Mouse (Mus musculus): ENCODE results near the gene Rtn3. TPM values are rescaled to one million over a fixed set of nuclear protein-coding genes. Genes with fewer than 3 reads are reported as not detected.

The Rtn3 gene
- polyA plus RNA-seq, 1 experiment from 2014 or later: 138 TPM

DNA sequence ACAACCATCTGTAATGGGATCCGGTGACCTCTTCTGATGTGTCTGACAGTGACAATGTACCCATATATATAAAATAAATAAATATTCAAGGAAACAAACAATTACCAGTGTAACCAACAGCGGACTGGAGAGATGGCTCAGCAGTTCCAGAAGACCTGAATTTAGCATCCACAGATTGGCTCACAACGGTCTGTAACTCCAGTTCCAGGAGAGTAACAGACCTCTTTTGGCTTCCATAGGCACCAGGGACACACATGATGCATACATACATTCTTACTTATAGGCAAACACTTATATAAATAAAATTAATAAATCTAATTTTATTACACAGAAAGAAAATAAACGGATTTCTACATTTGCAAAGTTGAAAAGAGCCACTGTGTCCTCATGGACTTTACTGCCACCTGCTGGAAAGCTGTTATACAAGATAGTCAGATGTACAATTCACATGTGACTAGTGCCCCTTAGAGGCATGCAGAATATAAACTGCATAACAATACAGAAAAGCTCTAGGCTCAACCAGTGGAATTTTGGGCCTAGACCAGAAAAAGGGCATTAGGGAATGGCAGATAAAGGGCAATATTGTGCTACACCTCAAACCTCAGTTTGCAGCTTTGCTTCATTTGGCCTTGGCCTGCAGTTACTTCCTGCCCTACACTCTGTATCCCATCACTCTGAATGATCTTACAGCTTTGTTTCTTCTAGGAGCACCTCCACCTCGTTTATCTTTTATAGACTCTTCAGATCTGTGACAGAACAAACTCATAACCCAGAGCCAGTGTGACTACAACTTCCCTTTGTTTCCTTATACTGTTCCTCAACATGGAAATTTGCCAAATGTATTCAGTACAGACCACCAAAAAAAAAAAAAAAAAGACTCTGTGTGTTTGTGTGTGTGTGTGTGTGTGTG lies 46.8 kb downstream of the Rtn3 start:
- ATAC-seq (ENCODE audit: borderline replicate concordance, extremely low read depth, low FRiP score, low TSS enrichment): peak; percentile 79; the same call in 1 of the 2 replicates
- peaks cover 30% of the 10 kb centered on the region for H3K36me3 ChIP-seq
- H3K9me3 ChIP-seq: no peaks in the 10 kb centered on the region
- H3K4me1 ChIP-seq: peaks cover 8% of the 10 kb centered on the region; the same call in 1 of the 2 replicates
- no peak overlapping the region for H3K9ac ChIP-seq
- H3K4me3 ChIP-seq: no peak overlapping the region
- no peaks in the 10 kb centered on the region for H3K27me3 ChIP-seq
- WGBS: 61% methylated on average over 5 of the region's 5 CpGs
- peak overlapping the region; percentile 16; the same call in 1 of the 2 replicates for H3K27ac ChIP-seq
- no peak overlapping the region for H3K4me2 ChIP-seq

DNA sequence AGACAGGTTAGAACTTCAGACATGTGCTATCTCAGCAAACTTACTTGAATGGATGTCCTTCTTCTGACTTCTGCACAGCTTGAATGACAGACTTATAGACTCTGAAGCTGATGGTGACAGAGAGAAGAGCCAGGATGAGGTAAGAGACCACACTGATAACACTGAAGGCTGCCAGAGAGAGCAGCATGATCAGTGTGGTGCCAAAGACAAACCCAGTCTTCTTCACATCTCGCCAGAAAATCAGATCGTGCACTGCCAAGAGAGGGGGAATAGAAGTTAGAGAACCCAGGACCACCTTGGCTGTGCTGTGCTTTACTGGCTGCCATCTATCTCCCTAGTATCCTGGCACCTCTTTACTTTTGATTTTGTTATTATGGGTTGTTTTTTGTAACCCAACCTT lies 48.2 kb downstream of the Rtn3 start:
- 78% methylated on average over 2 of the region's 2 CpGs for WGBS
- peaks cover 42% of the 10 kb centered on the region for H3K36me3 ChIP-seq
- no peak overlapping the region for H3K4me2 ChIP-seq
- no peak overlapping the region for H3K4me3 ChIP-seq
- no peaks in the 10 kb centered on the region for H3K9me3 ChIP-seq
- ATAC-seq (ENCODE audit: borderline replicate concordance, extremely low read depth, low FRiP score, low TSS enrichment): no peak
- peaks cover 6% of the 10 kb centered on the region; the same call in 1 of the 2 replicates for H3K4me1 ChIP-seq
- H3K9ac ChIP-seq: no peak overlapping the region
- H3K27ac ChIP-seq: no peak overlapping the region
- H3K27me3 ChIP-seq: no peaks in the 10 kb centered on the region

DNA sequence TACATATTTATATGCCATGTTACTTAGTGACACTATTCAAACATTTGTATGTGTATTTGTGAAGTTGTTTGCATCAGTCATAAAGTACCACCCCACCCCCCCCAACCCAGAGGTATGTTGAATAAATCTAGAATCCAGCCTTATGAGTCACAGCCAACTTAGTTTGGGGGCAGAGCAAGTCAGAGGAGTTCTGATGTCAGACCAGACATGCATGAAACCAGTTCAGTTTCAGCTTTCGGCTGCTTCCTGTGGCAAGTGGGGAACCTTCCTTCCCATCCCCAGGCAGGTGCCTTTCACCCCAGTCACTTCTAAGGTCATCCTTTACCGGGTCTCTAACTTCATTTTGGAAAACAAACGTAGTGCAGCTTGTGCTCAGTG lies 57.7 kb downstream of the Rtn3 start:
- H3K27me3 ChIP-seq: no peaks in the 10 kb centered on the region
- no peak overlapping the region for H3K27ac ChIP-seq
- WGBS: 33% methylated on average over 3 of the region's 3 CpGs

DNA sequence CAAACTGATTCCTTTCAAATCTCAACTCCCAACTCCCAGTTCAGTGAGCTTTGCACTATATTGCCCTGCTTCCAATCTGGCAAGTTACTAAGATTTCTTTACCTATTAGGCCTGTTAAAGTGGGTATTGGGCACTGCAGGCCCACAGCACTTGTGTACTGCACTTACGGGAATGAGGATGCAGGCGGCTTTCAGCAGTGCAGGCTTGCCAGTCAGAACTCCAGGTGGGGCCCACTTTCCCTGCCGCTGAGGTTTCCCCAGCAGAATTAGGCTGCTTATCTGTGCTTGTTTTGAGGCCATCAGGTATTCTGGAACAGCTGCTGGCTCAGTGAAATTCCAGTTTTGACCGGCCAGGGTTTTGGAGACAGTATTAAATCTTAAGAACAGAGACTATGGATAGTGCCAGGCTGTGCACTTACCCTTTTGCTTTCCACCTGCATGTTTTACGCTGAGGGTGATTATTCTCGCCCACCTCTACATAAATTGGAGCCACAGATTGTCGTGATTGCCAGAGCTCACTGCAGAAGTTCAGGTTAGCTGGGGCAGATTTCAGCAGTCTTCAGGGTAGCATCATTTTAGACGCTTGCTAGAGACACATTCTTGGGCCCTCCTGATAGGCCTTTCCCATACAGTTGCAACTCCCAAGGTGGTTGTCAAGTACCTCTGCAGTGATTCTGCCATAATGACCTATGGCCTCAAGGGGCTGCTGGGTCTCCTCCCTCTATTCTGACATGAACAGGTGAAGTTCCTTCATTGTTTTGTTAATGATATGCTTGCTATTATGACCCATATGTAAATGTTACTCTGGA lies 58.3 kb downstream of the Rtn3 start:
- Histone ChIP-seq H3K27me3 (no peaks in the 10 kb centered on the region), H3K9ac (no peak overlapping the region), H3K36me3 (peaks cover 60% of the 10 kb centered on the region), H3K4me2 (no peak overlapping the region), H3K4me3 (no peak overlapping the region), H3K27ac (no peak overlapping the region), H3K4me1 (peaks cover 49% of the 10 kb centered on the region), H3K9me3 (no peaks in the 10 kb centered on the region)
- 71% methylated on average over 8 of the region's 8 CpGs for WGBS
- ATAC-seq (ENCODE audit: borderline replicate concordance, extremely low read depth, low FRiP score, low TSS enrichment): no peak

More for the DNA sequence above, 57.7 kb downstream of the Rtn3 start:
- H3K4me2 ChIP-seq: no peak overlapping the region
- H3K4me3 ChIP-seq: no peak overlapping the region
- H3K9me3 ChIP-seq: no peaks in the 10 kb centered on the region
- ATAC-seq (ENCODE audit: borderline replicate concordance, extremely low read depth, low FRiP score, low TSS enrichment): no peak
- H3K4me1 ChIP-seq: peaks cover 43% of the 10 kb centered on the region
- H3K36me3 ChIP-seq: peaks cover 57% of the 10 kb centered on the region
- no peak overlapping the region for H3K9ac ChIP-seq

DNA sequence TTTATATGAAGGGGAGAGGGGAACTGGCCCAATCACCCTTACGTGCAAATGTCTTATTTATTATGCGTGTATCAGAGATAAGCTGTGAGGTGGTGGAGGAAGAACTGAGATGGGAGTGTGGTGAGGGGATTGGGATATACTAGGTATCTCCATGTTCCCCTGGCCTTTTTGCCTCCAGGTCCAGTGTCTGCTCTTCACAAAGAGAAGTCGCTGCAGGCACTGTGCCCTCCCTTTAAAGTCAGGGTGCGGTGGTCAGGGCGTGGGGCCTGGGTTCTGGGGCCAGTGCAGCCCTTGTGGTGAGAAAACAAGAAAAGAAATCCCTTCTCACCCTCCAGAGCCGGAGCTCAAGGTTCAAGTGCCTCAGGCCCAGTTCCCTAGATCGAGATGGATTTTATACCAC lies 59.0 kb downstream of the Rtn3 start:
- H3K4me2 ChIP-seq: no peak overlapping the region; the same call in 1 of the 2 replicates
- no peaks in the 10 kb centered on the region for H3K9me3 ChIP-seq
- no peaks in the 10 kb centered on the region for H3K27me3 ChIP-seq
- no peak overlapping the region for H3K4me3 ChIP-seq
- H3K36me3 ChIP-seq: peaks cover 55% of the 10 kb centered on the region
- H3K9ac ChIP-seq: no peak overlapping the region
- no peak overlapping the region for H3K27ac ChIP-seq
- H3K4me1 ChIP-seq: peaks cover 55% of the 10 kb centered on the region
- ATAC-seq (ENCODE audit: borderline replicate concordance, extremely low read depth, low FRiP score, low TSS enrichment): no peak
- 68% methylated on average over 7 of the region's 7 CpGs for WGBS

DNA sequence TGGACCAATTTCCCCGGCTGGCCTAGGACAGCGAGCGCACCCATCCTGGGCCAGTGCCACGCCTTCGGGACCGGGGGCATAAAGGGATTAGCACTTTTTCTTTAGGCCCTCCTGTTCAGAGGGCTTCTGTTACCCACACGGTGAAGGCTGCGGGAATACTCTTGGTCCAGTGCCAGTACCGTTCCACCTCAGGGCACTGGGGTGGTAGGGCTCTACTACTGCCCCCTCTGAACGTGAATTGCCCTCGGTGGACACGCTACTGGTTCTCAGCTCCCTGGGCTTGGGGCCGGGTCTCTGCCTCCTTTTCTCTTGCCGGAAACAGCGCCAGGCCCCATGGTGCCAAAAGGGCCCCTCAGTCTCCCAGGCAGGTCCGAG lies 59.4 kb downstream of the Rtn3 start:
- ATAC-seq (ENCODE audit: borderline replicate concordance, extremely low read depth, low FRiP score, low TSS enrichment): no peak
- Histone ChIP-seq H3K9me3 (no peaks in the 10 kb centered on the region), H3K27me3 (no peaks in the 10 kb centered on the region), H3K9ac (no peak overlapping the region; the same call in 1 of the 2 replicates), H3K4me2 (peak overlapping the region; percentile 46), H3K36me3 (peaks cover 51% of the 10 kb centered on the region), H3K27ac (peak overlapping the region; percentile 86), H3K4me1 (peaks cover 60% of the 10 kb centered on the region), H3K4me3 (peak overlapping the region; percentile 16)
- 34% methylated on average over 16 of the region's 16 CpGs for WGBS

DNA sequence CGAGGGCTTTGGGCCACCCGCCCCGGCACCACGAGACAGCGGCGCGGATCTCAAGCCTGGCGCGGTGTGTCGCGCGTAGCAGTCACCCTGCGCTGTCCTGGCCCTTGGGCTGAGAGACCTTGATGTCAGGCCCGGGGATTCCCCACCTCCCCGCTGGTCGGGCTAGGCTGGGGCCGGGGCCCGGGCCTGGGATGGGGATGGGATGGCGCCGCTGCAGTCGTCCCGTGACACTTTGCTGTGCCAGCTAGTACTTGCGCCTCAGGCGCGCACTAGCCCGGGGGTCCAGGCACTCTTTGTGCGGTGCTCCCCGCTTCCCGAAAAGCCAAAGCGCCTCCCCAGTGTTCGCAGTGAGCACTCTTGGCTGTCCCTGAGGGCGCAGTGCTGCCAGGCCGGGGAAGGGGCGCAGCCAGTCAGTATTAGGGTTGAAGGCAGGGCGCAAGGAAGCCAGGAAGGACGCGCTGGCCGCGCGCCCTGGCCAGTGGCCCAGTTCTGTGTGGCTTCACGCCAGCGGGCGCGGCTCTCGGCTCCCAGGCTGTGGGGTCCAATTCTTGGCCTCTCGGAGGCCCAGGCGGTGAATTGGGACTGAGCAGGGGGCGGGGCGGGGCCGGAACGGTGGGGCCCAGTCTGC lies 59.9 kb downstream of the Rtn3 start:
- WGBS: 12% methylated on average over 51 of the region's 51 CpGs
- peaks cover 60% of the 10 kb centered on the region for H3K4me1 ChIP-seq

DNA sequence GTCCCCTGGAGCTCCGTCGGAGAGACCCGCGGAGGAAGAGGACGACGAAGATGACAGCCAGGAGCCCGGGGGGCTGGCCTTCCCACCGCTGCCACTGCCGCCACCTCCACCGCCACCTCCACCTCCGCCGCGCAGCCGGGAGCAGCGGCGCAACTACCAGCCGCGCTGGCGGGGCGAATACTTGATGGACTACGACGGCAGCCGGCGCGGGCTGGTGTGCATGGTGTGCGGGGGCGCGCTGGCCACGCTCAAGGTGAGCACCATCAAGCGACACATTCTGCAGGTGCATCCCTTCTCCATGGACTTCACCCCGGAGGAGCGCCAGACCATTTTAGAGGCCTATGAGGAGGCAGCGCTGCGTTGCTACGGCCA lies 60.4 kb downstream of the Rtn3 start:
- no peaks in the 10 kb centered on the region for H3K27me3 ChIP-seq
- no peak overlapping the region for H3K9ac ChIP-seq
- no peak for ATAC-seq (ENCODE audit: borderline replicate concordance, extremely low read depth, low FRiP score, low TSS enrichment)
- peaks cover 60% of the 10 kb centered on the region for H3K4me1 ChIP-seq
- peaks cover 42% of the 10 kb centered on the region for H3K36me3 ChIP-seq
- no peaks in the 10 kb centered on the region for H3K9me3 ChIP-seq
- peak overlapping the region; percentile 46 for H3K4me2 ChIP-seq
- H3K4me3 ChIP-seq: peak overlapping the region; percentile 17
- 12% methylated on average over 35 of the region's 35 CpGs for whole genome bisulfite sequencing
- peak overlapping the region; percentile 86 for H3K27ac ChIP-seq

More for the DNA sequence above, 59.9 kb downstream of the Rtn3 start:
- no peak overlapping the region; the same call in 1 of the 2 replicates for H3K9ac ChIP-seq
- H3K27me3 ChIP-seq: no peaks in the 10 kb centered on the region
- peak overlapping the region; percentile 46 for H3K4me2 ChIP-seq
- ATAC-seq (ENCODE audit: borderline replicate concordance, extremely low read depth, low FRiP score, low TSS enrichment): peak; percentile 87
- H3K9me3 ChIP-seq: no peaks in the 10 kb centered on the region
- H3K36me3 ChIP-seq: peaks cover 47% of the 10 kb centered on the region
- peak overlapping the region; percentile 17 for H3K4me3 ChIP-seq
- H3K27ac ChIP-seq: peak overlapping the region; percentile 86

DNA sequence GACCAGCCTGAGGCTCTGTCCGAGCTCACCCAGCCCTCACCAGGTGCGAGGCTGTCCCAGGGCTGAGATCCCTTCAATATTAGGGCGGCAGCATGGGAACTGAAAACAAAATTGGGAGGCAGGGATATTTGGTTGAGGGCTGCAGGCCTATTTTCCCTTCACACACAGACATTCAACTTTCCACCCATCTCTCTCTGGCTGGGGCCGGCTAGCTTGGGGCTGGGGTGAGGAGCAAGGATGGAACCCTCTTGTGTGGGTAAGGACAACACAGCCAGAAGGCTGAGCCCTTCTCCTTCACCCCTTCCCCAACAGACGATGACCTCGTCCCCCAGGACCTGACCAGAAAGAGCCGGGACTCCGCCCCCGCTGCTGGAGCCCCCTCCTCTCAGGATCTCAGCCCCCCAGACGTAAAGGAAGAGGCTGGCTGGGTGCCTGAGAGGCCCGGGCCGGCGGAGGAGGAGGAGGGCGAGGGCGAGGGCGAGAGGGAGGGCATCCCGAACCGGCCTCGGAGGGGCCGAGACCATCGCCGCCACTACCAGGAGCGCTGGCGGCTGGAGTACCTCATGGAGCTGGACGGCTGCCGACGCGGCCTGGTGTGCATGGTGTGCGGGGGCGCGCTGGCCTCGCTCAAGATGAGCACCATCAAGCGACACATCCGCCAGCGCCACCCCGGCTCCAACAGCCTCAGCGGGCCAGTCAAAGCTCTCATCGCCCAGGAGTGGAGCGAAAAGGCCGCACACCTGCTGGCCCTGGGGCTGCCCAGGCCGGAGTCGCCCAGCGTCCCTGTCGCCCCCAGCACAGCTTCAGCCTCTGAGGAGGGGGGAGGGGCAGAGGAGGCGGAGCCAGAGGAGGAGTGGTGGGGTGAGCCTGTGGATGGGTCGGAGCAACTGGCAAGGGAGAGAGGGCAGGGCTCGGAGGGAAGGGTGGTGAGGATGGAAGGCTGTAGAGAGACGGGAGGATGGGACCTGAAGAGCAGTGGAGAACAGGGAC lies 61.2 kb downstream of the Rtn3 start:
- Histone ChIP-seq H3K9ac (peak overlapping the region; percentile 4; the same call in 1 of the 2 replicates), H3K36me3 (peaks cover 36% of the 10 kb centered on the region), H3K4me2 (peak overlapping the region; percentile 46), H3K9me3 (no peaks in the 10 kb centered on the region), H3K4me3 (peak overlapping the region; percentile 17), H3K27ac (peak overlapping the region; percentile 86), H3K27me3 (no peaks in the 10 kb centered on the region), H3K4me1 (peaks cover 60% of the 10 kb centered on the region)
- WGBS: 12% methylated on average over 47 of the region's 48 CpGs
- ATAC-seq (ENCODE audit: borderline replicate concordance, extremely low read depth, low FRiP score, low TSS enrichment): peak; percentile 4; the same call in 1 of the 2 replicates

DNA sequence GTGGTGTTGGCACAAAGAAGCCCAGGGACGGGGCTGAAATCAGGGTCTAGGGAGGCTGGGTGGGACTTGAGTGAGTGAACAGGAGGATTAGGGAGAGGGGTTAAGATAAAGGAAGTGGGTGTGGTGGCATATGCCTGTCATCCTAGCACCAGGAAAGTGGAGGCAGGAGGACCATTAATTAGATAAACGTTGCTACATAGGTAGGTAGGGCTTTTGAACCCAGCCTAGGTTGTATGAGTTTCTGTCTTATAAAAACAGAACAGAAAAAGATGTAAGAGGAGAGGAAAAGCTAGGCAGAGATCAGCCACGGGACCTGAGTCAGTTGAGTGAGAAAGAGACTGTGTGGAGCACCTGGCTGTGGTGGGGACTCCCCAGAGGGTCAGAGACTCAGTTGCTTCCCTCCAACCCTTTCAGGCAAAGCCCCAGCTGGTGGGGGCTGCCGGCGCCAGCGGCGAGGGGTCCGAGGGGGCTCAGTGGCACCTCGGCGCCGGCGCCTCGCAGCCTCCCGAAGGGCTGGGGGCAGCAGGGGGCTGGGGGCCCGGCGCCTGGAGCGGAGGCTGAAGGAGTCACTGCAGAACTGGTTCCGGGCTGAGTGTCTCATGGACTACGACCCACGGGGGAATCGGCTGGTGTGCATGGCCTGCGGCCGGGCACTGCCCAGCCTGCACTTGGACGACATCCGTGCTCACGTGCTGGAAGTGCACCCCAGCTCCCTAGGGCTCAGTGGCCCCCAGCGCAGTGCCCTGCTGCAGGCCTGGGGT lies 62.1 kb downstream of the Rtn3 start:
- Histone ChIP-seq H3K27ac (peak overlapping the region; percentile 86), H3K9me3 (no peaks in the 10 kb centered on the region), H3K27me3 (no peaks in the 10 kb centered on the region), H3K4me2 (peak overlapping the region; percentile 46; the same call in 1 of the 2 replicates), H3K36me3 (peaks cover 28% of the 10 kb centered on the region), H3K9ac (no peak overlapping the region), H3K4me3 (no peak overlapping the region), H3K4me1 (peaks cover 69% of the 10 kb centered on the region)
- WGBS: 56% methylated on average over 27 of the region's 27 CpGs
- no peak for ATAC-seq (ENCODE audit: borderline replicate concordance, extremely low read depth, low FRiP score, low TSS enrichment)
